Mouse (Mus musculus) embryonic facial prominence, embryonic 14.5 days (tissue): ENCODE measurements around the gene Ano9. TPM values are rescaled to one million over a fixed set of nuclear protein-coding genes. Genes with fewer than 3 reads are reported as not detected.

ENCODE experiments used
- ATAC-seq: fragments of 200-750 bp; cut with Nextera tagmentation; 2 replicates; pipeline ENCODE4 v1.8.0; 2017; ENCODE audit warnings: low read depth, moderate number of reproducible peaks, moderate TSS enrichment
- DNase-seq: peaks from one replicate; pipeline ENCODE4 v3.0.0-alpha.2; 2015; ENCODE audit warnings: low spot score
- H3K27ac ChIP-seq: fragments of 300-500 bp; sonication (generic); replicated peaks from 2 replicates; pipeline ENCODE4 v1.5.1; 2014; ENCODE audit warnings: low read depth, mild to moderate bottlenecking, low read length, moderate library complexity
- H3K27me3 ChIP-seq: fragments of 300-500 bp; sonication (generic); replicated peaks from 2 replicates; pipeline ENCODE4 v1.6.1; 2014; ENCODE audit warnings: low read length; ENCODE audit not compliant: control insufficient read depth, insufficient read depth
- H3K36me3 ChIP-seq: fragments of 300-500 bp; sonication (generic); 2 replicates; pipeline ENCODE4 v1.6.1; 2014; ENCODE audit warnings: low read length, mixed read lengths; ENCODE audit not compliant: control insufficient read depth, insufficient read depth
- H3K4me1 ChIP-seq: fragments of 300-500 bp; sonication (generic); 2 replicates; pipeline ENCODE4 v1.6.1; 2014; ENCODE audit warnings: antibody characterized with exemption, low read length; ENCODE audit not compliant: control insufficient read depth, insufficient read depth
- H3K4me2 ChIP-seq: fragments of 300-500 bp; sonication (generic); 2 replicates; pipeline ENCODE4 v1.6.1; 2014; ENCODE audit warnings: low read depth, mild to moderate bottlenecking, low read length, moderate library complexity, mixed read lengths
- H3K4me3 ChIP-seq: fragments of 300-500 bp; sonication (generic); 2 replicates; pipeline ENCODE4 v1.5.1; 2014; ENCODE audit warnings: low read depth, mild to moderate bottlenecking, low read length
- H3K9ac ChIP-seq: fragments of 300-500 bp; sonication (generic); 2 replicates; pipeline ENCODE4 v1.6.1; 2014; ENCODE audit warnings: low read depth, mild to moderate bottlenecking, low read length, moderate library complexity, mixed read lengths
- H3K9me3 ChIP-seq: fragments of 300-500 bp; sonication (generic); 2 replicates; pipeline ENCODE4 v1.6.1; 2016; ENCODE audit warnings: low read length; ENCODE audit not compliant: control insufficient read depth
- whole genome bisulfite sequencing: fragments of 180-500 bp; shearing (Covaris S2); extraction: QIAGEN DNeasy Blood & Tissue Kit; methylation state at CpG from one replicate; pipeline ENCODE4 v1.1.7; 2014; 5-methylcytosine and 5-hydroxymethylcytosine counted together
- polyA plus RNA-seq: library from polyadenylated mRNA; unstranded; fragments of >200 nt; fragmentation: Nextera tagmentation; extraction: Ambion mirVana; gene quantifications from 2 replicates; pipeline ENCODE4 v1.2.1, GENCODE M21; 2014

Ano9 gene
- 3.7 and 5.0 TPM in 2 replicates for polyA plus RNA-seq

DNA sequence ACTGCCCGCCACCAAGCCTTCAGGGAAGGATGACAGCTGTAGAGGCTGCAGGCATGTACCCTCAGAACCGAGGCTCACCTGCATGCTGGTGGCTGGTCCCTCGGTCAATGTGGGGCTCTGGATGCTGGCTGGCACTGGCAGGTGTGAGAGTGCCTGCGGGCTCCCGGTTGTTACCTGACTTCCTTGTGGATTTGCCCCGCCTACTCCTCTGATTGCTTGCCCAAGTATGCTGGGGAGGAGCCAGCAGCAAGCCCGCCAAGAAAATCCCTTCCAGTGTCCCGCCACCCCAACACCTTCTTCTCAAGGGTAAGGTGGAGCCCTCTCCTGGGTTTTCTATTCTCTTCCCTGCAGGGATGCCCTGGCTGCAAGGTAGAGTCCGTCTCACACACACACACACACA is at the start of gene Ano9:
Gene Ano9, minus strand, starts transcription at position 171 of the 400 bp plus-strand sequence.
- Histone ChIP-seq H3K4me1 (no peaks in the 10 kb centered on the region), H3K9ac (0 out of 2 replicates have a peak within 1 kb of the TSS, but pooled peaks have one; percentile 14), H3K4me2 (peak within 1 kb of the TSS; percentile 33), H3K4me3 (no peak within 1 kb of the TSS), H3K9me3 (no peaks in the 10 kb centered on the region), H3K36me3 (no peaks in the 10 kb centered on the region), H3K27ac (no peak within 1 kb of the TSS), H3K27me3 (0 out of 2 replicates have a peak, but pooled peaks cover 3% of the 10 kb centered on the region)
- WGBS, result 7% methylated on average over 7 of the region's 9 CpGs
- DNase-seq (peak; percentile 61), ATAC-seq (peak; percentile 38; the same call in 1 of the 2 replicates)

DNA sequence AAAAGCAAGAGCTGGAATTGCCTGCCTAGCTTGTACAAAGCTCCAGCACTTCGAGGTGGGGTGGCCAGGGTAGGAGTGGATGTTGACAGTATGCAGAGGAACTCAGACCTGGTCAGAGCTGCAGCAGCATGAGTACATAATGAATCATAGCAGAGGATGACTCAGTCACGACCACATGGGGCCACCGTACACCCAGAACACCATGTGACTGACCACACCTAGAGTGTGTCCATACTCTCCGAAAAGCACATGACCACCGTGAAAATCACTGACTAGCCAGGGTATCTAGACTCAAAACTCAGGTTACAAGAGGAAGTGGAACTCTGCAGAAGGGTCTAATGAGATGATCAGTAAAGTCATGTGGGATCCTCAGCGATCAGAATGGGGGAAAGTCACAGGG is 47.2 kb upstream of the Ano9 start:
- 85% methylated on average over 6 of the region's 6 CpGs for WGBS
- H3K4me3 ChIP-seq, result no peak overlapping the region
- H3K9ac ChIP-seq, result no peak overlapping the region
- no peaks in the 10 kb centered on the region for H3K27me3 ChIP-seq
- no peak overlapping the region for H3K27ac ChIP-seq
- no peak for DNase-seq
- peaks cover 54% of the 10 kb centered on the region for H3K36me3 ChIP-seq
- no peak overlapping the region for H3K4me2 ChIP-seq
- H3K9me3 ChIP-seq, result no peaks in the 10 kb centered on the region
- H3K4me1 ChIP-seq, result peaks cover 14% of the 10 kb centered on the region
- ATAC-seq, result no peak

DNA sequence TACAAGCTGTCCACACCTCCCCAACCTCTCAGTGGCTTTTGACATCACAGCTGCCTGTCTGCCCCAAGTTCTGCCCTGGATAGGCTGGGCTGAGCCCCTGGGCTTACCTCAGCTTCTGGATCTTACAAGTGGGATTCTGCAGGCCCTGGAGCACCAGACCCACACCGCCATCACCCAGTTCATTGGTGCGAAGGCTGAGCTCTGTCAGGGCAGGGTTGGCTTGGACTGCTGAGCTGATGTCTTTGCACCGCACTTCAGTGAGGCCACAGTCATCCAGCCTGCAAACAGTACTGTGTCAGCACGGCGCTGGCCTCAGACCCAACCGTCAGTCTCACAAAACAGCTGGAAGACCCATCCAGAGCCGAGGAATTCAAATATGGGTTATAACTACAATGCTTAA is 46.8 kb upstream of the Ano9 start:
- ATAC-seq, result no peak
- peaks cover 14% of the 10 kb centered on the region for H3K4me1 ChIP-seq
- no peak overlapping the region for H3K4me2 ChIP-seq
- H3K9ac ChIP-seq, result no peak overlapping the region
- H3K9me3 ChIP-seq, result no peaks in the 10 kb centered on the region
- H3K27me3 ChIP-seq, result no peaks in the 10 kb centered on the region
- H3K27ac ChIP-seq, result no peak overlapping the region
- DNase-seq, result no peak
- WGBS, result 94% methylated on average over 7 of the region's 7 CpGs
- H3K4me3 ChIP-seq, result no peak overlapping the region
- H3K36me3 ChIP-seq, result peaks cover 59% of the 10 kb centered on the region

GRCm38 (mm10) chr7:141155362-141155761 is 37.8 kb upstream of the Ano9 start:
- no peak overlapping the region for H3K9ac ChIP-seq
- no peak overlapping the region for H3K4me3 ChIP-seq
- ATAC-seq, result no peak
- H3K4me2 ChIP-seq, result no peak overlapping the region
- H3K27me3 ChIP-seq, result no peaks in the 10 kb centered on the region
- H3K4me1 ChIP-seq, result no peaks in the 10 kb centered on the region
- H3K9me3 ChIP-seq, result no peaks in the 10 kb centered on the region
- WGBS, result 79% methylated on average over 7 of the region's 9 CpGs
- DNase-seq, result no peak
- no peak overlapping the region for H3K27ac ChIP-seq
- H3K36me3 ChIP-seq, result peaks cover 80% of the 10 kb centered on the region

DNA sequence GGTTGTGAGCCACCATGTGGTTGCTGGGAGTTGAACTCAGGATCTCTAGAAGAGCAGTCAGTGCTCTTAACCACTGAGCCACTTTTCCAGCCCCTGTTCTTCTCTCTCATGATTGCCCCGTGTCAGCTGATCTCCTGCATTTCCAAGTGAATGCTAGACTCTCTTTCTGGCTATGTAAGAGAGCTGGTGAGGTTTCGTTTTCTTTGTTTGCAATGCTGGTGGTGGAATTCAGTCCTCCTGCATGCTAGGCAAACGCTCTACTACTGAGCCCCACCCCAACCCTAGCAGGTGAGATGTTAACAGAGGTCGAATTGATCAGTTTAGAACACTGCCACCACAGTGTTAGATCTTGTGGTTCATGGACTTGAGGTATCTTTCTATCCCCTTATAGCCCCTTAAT is 31.0 kb upstream of the Ano9 start:
- Histone ChIP-seq H3K4me3 (no peak overlapping the region), H3K9ac (no peak overlapping the region), H3K4me2 (no peak overlapping the region), H3K27me3 (no peaks in the 10 kb centered on the region), H3K4me1 (no peaks in the 10 kb centered on the region), H3K27ac (no peak overlapping the region), H3K9me3 (no peaks in the 10 kb centered on the region), H3K36me3 (peaks cover 57% of the 10 kb centered on the region)
- ATAC-seq (no peak), DNase-seq (no peak)
- WGBS, result 80% methylated on average over 4 of the region's 4 CpGs

DNA sequence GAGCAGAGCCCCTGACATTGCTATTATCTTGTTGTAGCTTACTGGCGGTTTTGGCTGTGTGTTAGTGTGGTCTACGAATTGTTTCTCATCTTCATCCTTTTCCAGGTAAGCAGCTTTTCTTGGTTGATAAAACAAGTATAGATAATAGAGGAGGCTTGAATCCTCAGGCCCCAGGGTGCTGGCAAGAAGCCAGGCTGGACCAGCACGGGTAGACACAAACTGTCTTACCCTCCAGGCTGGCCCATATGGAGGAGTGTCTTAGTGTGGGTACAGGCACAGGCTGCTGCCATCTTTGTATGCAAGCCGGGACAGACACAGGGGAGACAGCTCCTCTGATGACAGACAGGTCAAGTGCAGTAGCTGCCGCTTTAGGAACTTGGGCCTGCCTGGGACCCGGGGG is 29.4 kb upstream of the Ano9 start:
- Histone ChIP-seq H3K4me1 (no peaks in the 10 kb centered on the region), H3K9me3 (no peaks in the 10 kb centered on the region), H3K27me3 (no peaks in the 10 kb centered on the region), H3K4me3 (no peak overlapping the region), H3K4me2 (no peak overlapping the region), H3K27ac (no peak overlapping the region), H3K36me3 (peaks cover 57% of the 10 kb centered on the region), H3K9ac (no peak overlapping the region)
- WGBS, result 75% methylated on average over 6 of the region's 6 CpGs
- ATAC-seq (no peak), DNase-seq (no peak)

DNA sequence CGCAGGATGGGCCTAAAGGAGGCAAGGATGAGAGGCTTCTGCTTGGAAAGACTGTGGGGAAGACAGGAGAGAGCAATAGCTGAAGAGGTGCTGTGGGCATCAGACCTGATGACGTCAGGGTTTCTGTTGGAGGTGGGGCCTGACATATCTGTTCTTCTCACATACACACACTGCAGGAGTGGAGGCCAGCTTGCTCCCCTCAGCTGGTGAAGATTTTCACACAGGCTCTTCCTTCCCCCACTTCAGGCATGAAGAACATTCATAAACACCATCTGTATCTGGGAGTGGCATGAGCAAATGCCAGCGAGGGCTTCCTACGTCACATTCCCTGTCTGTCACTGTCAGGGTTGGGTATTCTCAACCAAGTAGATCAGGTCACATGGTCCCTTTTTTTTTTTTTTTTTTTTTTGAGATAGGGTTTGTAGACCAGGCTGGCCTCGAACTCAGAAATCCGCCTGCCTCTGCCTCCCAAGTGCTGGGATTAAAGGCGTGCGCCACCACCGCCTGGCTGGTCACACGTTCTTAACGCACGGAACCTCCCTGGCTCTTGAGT is 28.5 kb upstream of the Ano9 start:
- no peak overlapping the region for H3K4me2 ChIP-seq
- no peaks in the 10 kb centered on the region for H3K27me3 ChIP-seq
- ATAC-seq, result no peak
- no peak overlapping the region for H3K27ac ChIP-seq
- 95% methylated on average over 12 of the region's 12 CpGs for WGBS
- H3K9ac ChIP-seq, result no peak overlapping the region
- no peaks in the 10 kb centered on the region for H3K9me3 ChIP-seq
- H3K4me3 ChIP-seq, result no peak overlapping the region
- DNase-seq, result no peak
- H3K36me3 ChIP-seq, result peaks cover 54% of the 10 kb centered on the region
- H3K4me1 ChIP-seq, result no peaks in the 10 kb centered on the region

- Histone ChIP-seq H3K27ac (no peak overlapping the region), H3K27me3 (no peaks in the 10 kb centered on the region), H3K9me3 (no peaks in the 10 kb centered on the region), H3K4me2 (no peak overlapping the region), H3K4me3 (no peak overlapping the region), H3K4me1 (no peaks in the 10 kb centered on the region), H3K36me3 (peaks cover 49% of the 10 kb centered on the region), H3K9ac (no peak overlapping the region)
- 76% methylated on average over 1 of the region's 1 CpGs for WGBS
- no peak for ATAC-seq
- DNase-seq, result no peak
Observed at GRCm38 (mm10) chr7:141145403-141145802, 27.8 kb upstream of the Ano9 start.

DNA sequence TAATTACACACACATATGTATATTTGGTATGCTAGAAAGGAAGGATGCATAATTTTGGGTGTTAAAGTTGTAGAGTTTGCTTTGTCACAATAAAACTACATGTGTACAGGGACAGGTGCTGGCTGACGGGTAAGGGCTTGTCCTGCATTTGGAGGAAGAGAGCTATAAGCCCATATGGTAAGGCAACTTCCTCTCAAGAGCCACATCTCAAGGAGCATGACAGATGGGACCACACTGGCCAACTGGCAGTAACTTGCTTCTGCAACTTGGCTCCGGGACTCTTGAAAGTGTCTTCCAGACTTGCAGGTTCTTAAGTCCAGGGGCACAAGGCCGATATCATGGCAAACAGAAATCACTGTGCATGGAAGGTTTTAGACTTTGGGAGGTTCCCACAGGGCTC is 27.0 kb upstream of the Ano9 start:
- DNase-seq (no peak), ATAC-seq (no peak)
- Histone ChIP-seq H3K4me2 (no peak overlapping the region), H3K9me3 (no peaks in the 10 kb centered on the region), H3K27ac (no peak overlapping the region), H3K4me1 (no peaks in the 10 kb centered on the region), H3K9ac (no peak overlapping the region), H3K4me3 (no peak overlapping the region), H3K36me3 (peaks cover 56% of the 10 kb centered on the region), H3K27me3 (no peaks in the 10 kb centered on the region)
- 90% methylated on average over 3 of the region's 3 CpGs for WGBS
